Mouse (Mus musculus): Measurements from ENCODE around the gene Gpr155.

- TF ChIP-seq POLR2A (IDR thresholded peaks at IDR 0.05; ENCODE audit: insufficient read length, low read depth) (no peak), POLR2AphosphoS2 (IDR thresholded peaks at IDR 0.05; ENCODE audit: insufficient read length, low read depth) (no peak), TCF12 (IDR thresholded peaks at IDR 0.05; ENCODE audit: insufficient read depth, poor library complexity, severe bottlenecking) (no peak), USF1 (IDR thresholded peaks at IDR 0.05; ENCODE audit: low read depth) (no peak), MAX (IDR thresholded peaks at IDR 0.05; ENCODE audit: low read depth) (no peak), CEBPB (IDR thresholded peaks at IDR 0.05; ENCODE audit: insufficient read depth, poor library complexity, severe bottlenecking) (no peak), E2F4 (IDR thresholded peaks at IDR 0.05; ENCODE audit: insufficient read depth) (no peak)
Observed at GRCm38 (mm10) chr2:73347136-73347535, 39.2 kb downstream of the Gpr155 start.

Measured in myocyte (in vitro differentiated cells).